Mouse (Mus musculus): ENCODE measurements around the gene Ythdc1.

Gene Ythdc1

DNA sequence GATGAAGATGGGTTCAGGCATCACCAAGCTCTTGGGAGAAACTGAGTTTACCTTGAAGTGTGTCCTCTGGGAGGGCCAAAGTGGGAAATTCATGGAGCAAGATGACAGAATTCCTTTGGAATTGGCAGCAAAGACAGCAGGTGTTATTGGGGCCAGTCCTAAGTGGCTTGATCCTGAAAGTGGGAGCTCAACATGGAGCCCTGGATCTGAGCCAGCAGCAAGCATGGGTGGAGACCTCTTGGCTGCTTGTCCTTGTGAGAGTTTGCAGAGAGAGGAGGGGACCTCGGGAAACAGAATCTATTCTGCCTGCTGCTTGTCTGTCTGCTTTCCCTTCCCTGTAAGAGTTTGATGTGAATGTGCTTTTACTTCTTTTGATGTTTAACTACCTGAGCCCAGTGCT is 67.9 kb downstream of the Ythdc1 start:
- no peak for ATAC-seq (ENCODE audit: insufficient number of reproducible peaks, low FRiP score, low TSS enrichment)
